Mouse (Mus musculus): Measurements from ENCODE around the gene Nqo1.

DNA sequence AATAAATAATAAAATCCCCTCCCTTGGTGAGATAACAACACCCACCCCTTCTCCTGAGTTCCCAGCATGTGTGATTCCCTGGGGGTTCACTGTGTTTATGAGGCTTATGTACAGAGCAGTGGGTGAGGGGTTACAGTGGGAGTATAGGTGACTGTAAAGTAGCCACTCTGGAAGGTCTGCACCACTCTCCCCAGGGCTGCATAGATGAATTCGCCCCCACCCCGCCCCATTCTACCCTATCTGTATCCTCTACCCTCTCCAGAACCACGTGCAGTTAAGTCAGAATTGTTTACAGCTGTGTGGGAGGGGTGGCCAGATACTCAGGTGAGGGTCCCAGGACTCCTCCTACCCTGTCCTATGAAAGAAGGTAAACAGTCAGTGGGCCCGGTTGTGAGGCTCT is 20.1 kb downstream of the Nqo1 start:
- no peak for TF ChIP-seq POLR2A (IDR thresholded peaks at IDR 0.05; ENCODE audit: insufficient read length, low read depth)
- TF ChIP-seq MAX (IDR thresholded peaks at IDR 0.05; ENCODE audit: low read depth), result no peak
- no peak for TF ChIP-seq MYOG (IDR thresholded peaks at IDR 0.05; ENCODE audit: control insufficient read depth in 1 of 3, insufficient read depth in 1 of 3, insufficient read length in 2 of 3, low read depth in 2 of 3)

All from myocyte (in vitro differentiated cells).